Mouse (Mus musculus) thymus, adult 2 months (tissue): ENCODE data around the gene Lmtk2.

Source experiments
- CTCF ChIP-seq: fragments of 200-500 bp; IDR thresholded peaks from 2 replicates; pipeline ENCODE4 v1.5.1; 2012; ENCODE audit warnings: mild to moderate bottlenecking, control low read depth, low read length, moderate library complexity, borderline replicate concordance; ENCODE audit not compliant: control insufficient read depth, poor library complexity, insufficient read depth; ENCODE audit errors: extremely low read depth
- POLR2A ChIP-seq: fragments of 200-500 bp; IDR thresholded peaks from 2 replicates; pipeline ENCODE4 v1.6.1; 2012; ENCODE audit warnings: mild to moderate bottlenecking, low read length, control low read depth, moderate library complexity; ENCODE audit not compliant: control insufficient read depth, poor library complexity, insufficient read depth; ENCODE audit errors: extremely low read depth

DNA sequence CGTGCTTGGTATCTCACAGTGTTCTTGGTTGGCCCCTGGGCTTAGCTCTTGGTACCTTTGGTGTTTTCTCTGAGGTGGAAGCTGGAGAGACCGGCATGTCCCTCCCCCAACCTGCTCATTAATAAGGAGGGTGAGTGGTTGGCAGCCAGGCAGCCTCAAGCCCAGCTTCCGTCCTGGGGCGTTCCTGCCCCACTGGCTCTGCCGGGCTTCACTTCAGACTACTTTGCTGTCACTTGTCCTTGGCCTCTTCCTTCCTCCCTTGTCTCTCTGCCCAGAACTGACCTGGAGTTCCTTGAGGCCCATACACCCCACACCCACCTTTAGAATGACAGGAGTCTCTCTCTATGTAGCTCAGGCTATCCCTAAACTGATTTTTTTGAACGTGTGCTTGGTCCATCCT lies 92.4 kb downstream of the Lmtk2 start:
- TF ChIP-seq CTCF (no peak), POLR2A (no peak)
